In genomic region chr19:7557328-7557822, GRCm38 (mm10) we compare ENCODE assay signal across 8 mouse cellular contexts. TPM values are rescaled to one million over a fixed set of nuclear protein-coding genes. Genes with fewer than 3 reads are reported as not detected.
DNase-seq lines count a peak whose midpoint lies in the region; ATAC-seq and TF ChIP-seq lines count a peak whose summit lies in the region.

Gene Pla2g16 (plus strand): TSS chr19:7557459.

- no peaks in the 10 kb centered on the region for H3K27me3 ChIP-seq in forebrain, embryonic 11.5 days (ENCODE audit: control insufficient read depth, insufficient read depth, low read length)
- H3K27me3 ChIP-seq in lung, embryonic 14.5 days (ENCODE audit: insufficient read depth, low read length): no peaks in the 10 kb centered on the region

- peak; percentile 34 to 41 for DNase-seq in CD8-positive naive resting alpha-beta T cell, adult 2 months (ENCODE audit: low read depth in 2 of 2, low spot score in 2 of 2)
- DNase-seq in forebrain, embryonic 11.5 days (ENCODE audit: low spot score): peak; percentile 80
- peak; percentile 83 to 85 for DNase-seq in heart, postnatal 10 days
- DNase-seq in kidney, postnatal 4 days: peak; percentile 70 to 83
- peak; percentile 75 for DNase-seq in lung, embryonic 14.5 days
- peak; percentile 57 for DNase-seq in thymus, postnatal 0 days (ENCODE audit: low spot score)

- intact Hi-C loops in heart, postnatal 10 days (cut with DNase I): no loop called here

- H3K4me1 ChIP-seq in bone marrow, adult 2 months (ENCODE audit: control insufficient read depth, insufficient read depth, low read length): peaks cover 2% of the 10 kb centered on the region
- peaks cover 2% of the 10 kb centered on the region; the same call in 1 of the 2 replicates for H3K4me1 ChIP-seq in forebrain, embryonic 11.5 days (replicated peaks; ENCODE audit: control insufficient read depth, insufficient read depth, low read length)
- H3K4me1 ChIP-seq in lung, embryonic 14.5 days (ENCODE audit: insufficient read depth): no peaks in the 10 kb centered on the region

- no peaks in the 10 kb centered on the region for H3K36me3 ChIP-seq in forebrain, embryonic 11.5 days (ENCODE audit: control insufficient read depth, insufficient read depth, low read length)
- H3K36me3 ChIP-seq in lung, embryonic 14.5 days (ENCODE audit: insufficient read depth): no peaks in the 10 kb centered on the region

- peak within 1 kb of the TSS; percentile 71 for H3K4me2 ChIP-seq in forebrain, embryonic 11.5 days (ENCODE audit: low read depth, low read length, severe bottlenecking)
- H3K4me2 ChIP-seq in lung, embryonic 14.5 days: peak within 1 kb of the TSS; percentile 68

- H3K9ac ChIP-seq in forebrain, embryonic 11.5 days (ENCODE audit: low read length): peak within 1 kb of the TSS; percentile 56
- H3K9ac ChIP-seq in lung, embryonic 14.5 days: peak within 1 kb of the TSS; percentile 30

- no peak for TF ChIP-seq CTCF in bone marrow, adult 2 months (IDR thresholded peaks at IDR 0.05; ENCODE audit: control insufficient read depth, insufficient read depth, low read length)
- peak; percentile 35 for TF ChIP-seq CTCF in lung, embryonic 14.5 days (IDR thresholded peaks at IDR 0.05; ENCODE audit: low read depth)

- peak within 1 kb of the TSS; percentile 28 for H3K27ac ChIP-seq in bone marrow, adult 2 months (ENCODE audit: control insufficient read depth, insufficient read depth, low read depth, low read length, poor library complexity)
- H3K27ac ChIP-seq in forebrain, embryonic 11.5 days (ENCODE audit: low read depth, low read length): no peak within 1 kb of the TSS
- H3K27ac ChIP-seq in lung, embryonic 14.5 days (ENCODE audit: low read depth): no peak within 1 kb of the TSS

- H3K9me3 ChIP-seq in forebrain, embryonic 11.5 days (ENCODE audit: control insufficient read depth, low read length): no peaks in the 10 kb centered on the region
- no peaks in the 10 kb centered on the region for H3K9me3 ChIP-seq in lung, embryonic 14.5 days (ENCODE audit: low read depth, low read length)

- TF ChIP-seq POLR2A in bone marrow, adult 2 months (IDR thresholded peaks at IDR 0.05; ENCODE audit: borderline replicate concordance, control insufficient read depth, low read depth, low read length): peak; percentile 78

- peak; percentile 89 for ATAC-seq in forebrain, embryonic 11.5 days (replicated peaks; ENCODE audit: low FRiP score)
- ATAC-seq in lung, embryonic 14.5 days (ENCODE audit: insufficient read depth): peak; percentile 91; the same call in 1 of the 2 replicates
- peak; percentile 65 for ATAC-seq in neutrophil, adult 5-6 weeks (ENCODE audit: extremely low read depth, insufficient number of reproducible peaks, low FRiP score, poor library complexity, severe bottlenecking)

- under 1% methylated on average over 27 of the region's 27 CpGs for WGBS in bone marrow, adult 2 months
- under 1% methylated on average over 27 of the region's 27 CpGs for WGBS in forebrain, embryonic 11.5 days
- under 1% methylated on average over 27 of the region's 27 CpGs for WGBS in lung, embryonic 14.5 days

- H3K4me3 ChIP-seq in bone marrow, adult 2 months (replicated peaks; ENCODE audit: control insufficient read depth, low read depth, low read length): peak within 1 kb of the TSS; percentile 67
- H3K4me3 ChIP-seq in forebrain, embryonic 11.5 days (ENCODE audit: low read depth, low read length): peak within 1 kb of the TSS; percentile 41
- peak within 1 kb of the TSS; percentile 44 for H3K4me3 ChIP-seq in lung, embryonic 14.5 days (ENCODE audit: low read depth, low read length)

RNA-seq across cellular contexts. Expression of gene Pla2g16, which starts in this region (rescaled TPM):
- polyA plus RNA-seq in bone marrow, adult 2 months (2011; ENCODE audit: insufficient read depth, insufficient read length, low replicate concordance, missing spikeins): 23.4 and 49.5 TPM in 2 replicates
- 3.8 and 4.4 TPM in 2 replicates for polyA plus RNA-seq in forebrain, embryonic 11.5 days (2014; fragmentation: Nextera tagmentation; extraction: Ambion mirVana)
- 10 to 100 TPM; 74.7 to 78.4 TPM for total RNA-seq in heart, postnatal 10 days (2021)
- polyA plus RNA-seq in lung, embryonic 14.5 days (2014; fragmentation: Nextera tagmentation; extraction: Ambion mirVana): 10.4 and 12.5 TPM in 2 replicates
- 13.8 and 16.7 TPM in 2 replicates for total RNA-seq in neutrophil, adult 5-6 weeks (2017)
- polyA plus RNA-seq in thymus, postnatal 0 days (2015; fragmentation: Nextera tagmentation; extraction: Ambion mirVana): 27.1 and 28.4 TPM in 2 replicates
